In genomic region chr6:86104719-86105118, GRCm38 (mm10) we compare ENCODE assay signal across 18 mouse cellular contexts.
"Had no signal": no experiment of that assay in that cellular context is flagged by ENCODE, and none has a peak within 500 bp of the region (broad histone marks: within the 10 kb centered on the region; RNA-seq: fewer than 3 reads in every experiment).

No protein-coding gene starts in this region.

- H3K4me1 ChIP-seq: neural tube, embryonic 15.5 days had no signal

- H3K27ac ChIP-seq: kidney, postnatal 0 days; liver, embryonic 14.5 days; macrophage; midbrain, embryonic 12.5 days; midbrain, embryonic 15.5 days; neural tube, embryonic 12.5 days; neural tube, embryonic 15.5 days; stomach, postnatal 0 days had no signal

- DNase-seq: kidney, adult 2 months; kidney, postnatal 25 days; lung, adult 2 months; right cerebral cortex, adult 18-20 months; right cerebral cortex, postnatal 14 days; right cerebral cortex, postnatal 4 days; thymus, adult 2 months; thymus, postnatal 14 days; thymus, postnatal 4 days had no signal

- H3K9me3 ChIP-seq: midbrain, embryonic 12.5 days; midbrain, embryonic 15.5 days; neural tube, embryonic 12.5 days; neural tube, embryonic 15.5 days had no signal

- H3K27me3 ChIP-seq: midbrain, embryonic 12.5 days; midbrain, embryonic 15.5 days; neural tube, embryonic 12.5 days; neural tube, embryonic 15.5 days had no signal

- ATAC-seq: intestine, postnatal 0 days; midbrain, embryonic 15.5 days had no signal

- H3K4me3 ChIP-seq: midbrain, embryonic 12.5 days; midbrain, embryonic 15.5 days; neural tube, embryonic 12.5 days; neural tube, embryonic 15.5 days had no signal

- H3K9ac ChIP-seq: liver, embryonic 14.5 days; midbrain, embryonic 12.5 days; midbrain, embryonic 15.5 days; neural tube, embryonic 12.5 days; neural tube, embryonic 15.5 days had no signal

- H3K4me2 ChIP-seq: midbrain, embryonic 12.5 days; midbrain, embryonic 15.5 days; neural tube, embryonic 12.5 days; neural tube, embryonic 15.5 days had no signal
